Mouse (Mus musculus) neural tube, embryonic 11.5 days (tissue): ENCODE data around the gene Sdc4. TPM values are rescaled to one million over a fixed set of nuclear protein-coding genes. Genes with fewer than 3 reads are reported as not detected.

Source experiments
- ATAC-seq: fragments of 200-750 bp; cut with Nextera tagmentation; 2 replicates; pipeline ENCODE4 v1.8.0; 2017; ENCODE audit warnings: moderate number of reproducible peaks, mild to moderate bottlenecking, moderate TSS enrichment, moderate library complexity; ENCODE audit not compliant: insufficient read depth, low FRiP score, low TSS enrichment
- DNase-seq: peaks from one replicate; pipeline ENCODE4 v3.0.0-alpha.2; 2015; ENCODE audit warnings: low spot score
- H3K27ac ChIP-seq: fragments of 300-500 bp; sonication (generic); 2 replicates; pipeline ENCODE4 v1.5.1; 2014; ENCODE audit warnings: low read depth, mild to moderate bottlenecking, low read length
- H3K27me3 ChIP-seq: fragments of 300-500 bp; sonication (generic); 2 replicates; pipeline ENCODE4 v1.6.1; 2014; ENCODE audit warnings: mild to moderate bottlenecking, low read length, mixed read lengths; ENCODE audit not compliant: control insufficient read depth, insufficient read depth
- H3K36me3 ChIP-seq: fragments of 300-500 bp; sonication (generic); 2 replicates; pipeline ENCODE4 v1.6.1; 2014; ENCODE audit warnings: mild to moderate bottlenecking, low read length, moderate library complexity, mixed read lengths; ENCODE audit not compliant: control insufficient read depth, insufficient read depth
- H3K4me1 ChIP-seq: fragments of 300-500 bp; sonication (generic); 2 replicates; pipeline ENCODE4 v1.6.1; 2014; ENCODE audit warnings: low read length, mixed read lengths; ENCODE audit not compliant: control insufficient read depth, insufficient read depth
- H3K4me2 ChIP-seq: fragments of 300-500 bp; sonication (generic); 2 replicates; pipeline ENCODE4 v1.6.1; 2014; ENCODE audit warnings: low read depth, mild to moderate bottlenecking, moderate library complexity
- H3K4me3 ChIP-seq: fragments of 300-500 bp; sonication (generic); 2 replicates; pipeline ENCODE4 v1.5.1; 2014; ENCODE audit warnings: low read depth, low read length
- H3K9ac ChIP-seq: fragments of 300-500 bp; sonication (generic); 2 replicates; pipeline ENCODE4 v1.6.1; 2014; ENCODE audit warnings: mild to moderate bottlenecking, low read length
- H3K9me3 ChIP-seq: fragments of 300-500 bp; sonication (generic); 2 replicates; pipeline ENCODE4 v1.6.1; 2016; ENCODE audit warnings: low read length; ENCODE audit not compliant: control insufficient read depth
- WGBS: fragments of 180-500 bp; shearing (Covaris S2); extraction: QIAGEN DNeasy Blood & Tissue Kit; methylation state at CpG from one replicate; pipeline ENCODE4 v1.1.7; 2014; 5-methylcytosine and 5-hydroxymethylcytosine counted together
- polyA plus RNA-seq: library from polyadenylated mRNA; unstranded; fragments of >200 nt; fragmentation: Nextera tagmentation; extraction: Ambion mirVana; gene quantifications from 2 replicates; pipeline ENCODE4 v1.2.1, GENCODE M21; 2014

Sdc4 gene
- polyA plus RNA-seq, 1 experiment from 2014 or later = 11.5 TPM

GRCm38 (mm10) chr2:164453887-164454500 is 10.3 kb upstream of the Sdc4 start:
- no peaks in the 10 kb centered on the region for H3K27me3 ChIP-seq
- H3K4me1 ChIP-seq = peaks cover 6% of the 10 kb centered on the region
- no peak overlapping the region for H3K27ac ChIP-seq
- H3K4me2 ChIP-seq = no peak overlapping the region
- H3K9me3 ChIP-seq = no peaks in the 10 kb centered on the region
- H3K36me3 ChIP-seq = no peaks in the 10 kb centered on the region
- no peak overlapping the region for H3K4me3 ChIP-seq
- no peak overlapping the region for H3K9ac ChIP-seq
- no peak for DNase-seq
- ATAC-seq = no peak
- WGBS = 73% methylated on average over 7 of the region's 7 CpGs

- Histone ChIP-seq H3K27me3 (no peaks in the 10 kb centered on the region), H3K9me3 (no peaks in the 10 kb centered on the region), H3K27ac (no peak overlapping the region), H3K4me1 (peaks cover 6% of the 10 kb centered on the region), H3K9ac (no peak overlapping the region), H3K4me2 (no peak overlapping the region), H3K36me3 (no peaks in the 10 kb centered on the region), H3K4me3 (no peak overlapping the region)
- no peak for DNase-seq
- ATAC-seq = no peak
- 83% methylated on average over 14 of the region's 14 CpGs for WGBS
These were observed 9.5 kb upstream of the Sdc4 start for GRCm38 (mm10) chr2:164453047-164453757.

- ATAC-seq = no peak
- H3K4me3 ChIP-seq = no peak overlapping the region
- peaks cover 6% of the 10 kb centered on the region for H3K4me1 ChIP-seq
- H3K27ac ChIP-seq = no peak overlapping the region
- no peaks in the 10 kb centered on the region for H3K9me3 ChIP-seq
- WGBS = 37% methylated on average over 13 of the region's 13 CpGs
- no peaks in the 10 kb centered on the region for H3K27me3 ChIP-seq
- no peaks in the 10 kb centered on the region for H3K36me3 ChIP-seq
- H3K9ac ChIP-seq = no peak overlapping the region
- DNase-seq = no peak
- H3K4me2 ChIP-seq = no peak overlapping the region
These were observed 8.5 kb upstream of the Sdc4 start for GRCm38 (mm10) chr2:164452000-164452676.

DNA sequence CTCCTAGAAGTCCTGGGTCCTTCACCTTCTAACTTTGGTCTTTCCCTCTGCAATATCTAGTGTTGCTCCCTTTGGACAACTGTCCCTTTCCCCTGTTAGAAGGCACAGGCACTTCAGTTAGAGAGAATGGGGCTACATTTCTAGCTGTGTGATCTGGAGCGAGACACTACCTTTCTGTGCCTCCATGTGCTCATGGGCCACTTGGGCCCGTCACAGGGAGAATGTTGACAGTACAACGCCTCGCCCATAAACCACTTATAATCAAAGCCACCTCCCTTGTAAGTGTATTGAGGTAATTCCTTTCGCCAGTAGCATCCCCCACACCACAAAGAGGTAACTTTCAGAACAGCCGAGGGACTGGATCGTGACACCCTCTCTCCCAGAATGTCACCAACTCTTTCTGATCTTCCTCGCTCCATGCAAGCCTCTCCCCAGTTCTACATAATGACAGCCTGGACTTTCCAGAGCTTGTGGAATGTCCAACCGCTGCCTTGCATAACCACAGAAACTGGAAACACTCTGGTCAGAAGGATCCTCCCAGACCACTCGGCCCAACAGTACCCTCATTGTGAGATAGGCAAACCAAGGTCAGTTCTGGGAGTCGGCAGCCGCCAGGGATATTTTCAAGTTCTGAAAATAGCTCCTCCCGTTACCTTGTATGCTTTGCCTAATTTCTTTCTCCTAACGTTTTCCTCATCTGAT is 5.8 kb upstream of the Sdc4 start:
- Histone ChIP-seq H3K4me2 (no peak overlapping the region), H3K27ac (no peak overlapping the region), H3K27me3 (no peaks in the 10 kb centered on the region), H3K4me1 (no peaks in the 10 kb centered on the region), H3K36me3 (no peaks in the 10 kb centered on the region), H3K4me3 (no peak overlapping the region), H3K9me3 (no peaks in the 10 kb centered on the region), H3K9ac (no peak overlapping the region)
- no peak for ATAC-seq
- 84% methylated on average over 14 of the region's 14 CpGs for WGBS
- DNase-seq = no peak

DNA sequence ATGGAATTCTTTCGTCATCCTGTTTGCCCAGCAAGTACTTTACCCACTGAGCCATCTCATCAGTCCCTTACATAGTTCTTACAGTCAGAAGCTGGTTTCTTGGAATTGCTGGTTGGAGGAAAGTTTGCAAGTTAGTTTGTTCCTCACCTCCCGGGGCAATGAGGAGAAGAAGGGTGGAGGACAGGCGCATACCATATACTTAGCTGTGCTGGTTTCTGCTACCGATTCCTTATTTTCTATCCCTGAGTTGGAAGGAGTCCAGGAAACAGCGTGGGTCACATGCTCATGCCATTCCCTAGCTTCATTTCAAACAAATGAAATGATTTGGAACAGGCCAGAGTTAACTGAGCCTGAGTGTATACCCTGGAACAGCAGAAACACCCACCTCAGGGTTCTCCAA is 5.2 kb upstream of the Sdc4 start:
- Histone ChIP-seq H3K36me3 (no peaks in the 10 kb centered on the region), H3K4me3 (no peak overlapping the region), H3K27ac (no peak overlapping the region), H3K9me3 (no peaks in the 10 kb centered on the region), H3K4me2 (no peak overlapping the region), H3K9ac (no peak overlapping the region), H3K27me3 (no peaks in the 10 kb centered on the region), H3K4me1 (no peaks in the 10 kb centered on the region)
- no peak for DNase-seq
- no peak for ATAC-seq
- WGBS = 86% methylated on average over 5 of the region's 5 CpGs

GRCm38 (mm10) chr2:164448140-164448539 is 4.5 kb upstream of the Sdc4 start:
- H3K9ac ChIP-seq = no peak overlapping the region
- H3K4me3 ChIP-seq = no peak overlapping the region
- no peak for ATAC-seq
- H3K4me1 ChIP-seq = no peaks in the 10 kb centered on the region; the same call in 1 of the 2 replicates
- H3K27ac ChIP-seq = no peak overlapping the region
- H3K9me3 ChIP-seq = no peaks in the 10 kb centered on the region
- 86% methylated on average over 1 of the region's 1 CpGs for WGBS
- H3K36me3 ChIP-seq = no peaks in the 10 kb centered on the region
- no peak for DNase-seq
- H3K27me3 ChIP-seq = no peaks in the 10 kb centered on the region
- H3K4me2 ChIP-seq = no peak overlapping the region

- no peaks in the 10 kb centered on the region for H3K9me3 ChIP-seq
- ATAC-seq (no peak), DNase-seq (no peak)
- H3K4me3 ChIP-seq = no peak overlapping the region
- no peak overlapping the region for H3K4me2 ChIP-seq
- H3K27me3 ChIP-seq = peaks cover 3% of the 10 kb centered on the region
- no peak overlapping the region for H3K27ac ChIP-seq
- WGBS = 74% methylated on average over 3 of the region's 3 CpGs
- peaks cover 6% of the 10 kb centered on the region; the same call in 1 of the 2 replicates for H3K4me1 ChIP-seq
- no peaks in the 10 kb centered on the region for H3K36me3 ChIP-seq
- H3K9ac ChIP-seq = no peak overlapping the region
These were observed 2.4 kb upstream of the Sdc4 start for GRCm38 (mm10) chr2:164446086-164446469.

DNA sequence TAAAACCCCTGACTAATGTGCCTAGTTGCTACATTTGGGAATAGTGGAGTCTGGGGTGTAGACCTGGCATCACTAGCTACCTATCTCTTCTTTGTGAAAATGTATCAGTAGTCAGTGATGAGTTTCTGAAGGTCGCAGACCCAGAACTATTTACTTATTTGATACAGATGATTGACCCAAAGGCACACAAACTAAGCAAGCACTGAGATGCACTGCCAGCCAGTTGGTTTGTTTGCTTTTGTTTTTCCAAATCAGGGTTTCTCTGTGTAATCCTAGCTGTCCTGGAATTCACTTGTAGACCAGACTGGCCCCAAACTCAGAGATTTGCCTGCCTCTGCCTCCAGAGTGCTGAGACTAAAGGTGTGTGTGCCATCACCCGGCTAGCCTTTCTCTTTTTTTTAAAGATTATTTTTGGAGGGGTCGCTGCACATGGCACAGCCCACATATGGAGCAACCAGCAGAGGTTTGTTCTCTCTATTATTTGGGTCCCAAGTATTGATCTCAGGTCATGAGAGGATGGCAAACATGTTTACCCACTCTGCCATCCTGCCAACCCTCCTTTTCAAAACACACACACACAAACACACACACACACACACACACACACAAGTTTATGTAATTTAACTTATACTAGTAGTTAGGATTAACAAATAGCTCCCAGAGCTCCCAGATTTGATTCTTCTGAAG is 1.9 kb upstream of the Sdc4 start:
- no peak overlapping the region for H3K4me3 ChIP-seq
- 88% methylated on average over 3 of the region's 3 CpGs for WGBS
- H3K27ac ChIP-seq = no peak overlapping the region
- peaks cover 3% of the 10 kb centered on the region for H3K27me3 ChIP-seq
- H3K36me3 ChIP-seq = no peaks in the 10 kb centered on the region
- H3K9ac ChIP-seq = no peak overlapping the region
- H3K9me3 ChIP-seq = no peaks in the 10 kb centered on the region
- DNase-seq (no peak), ATAC-seq (no peak)
- H3K4me2 ChIP-seq = no peak overlapping the region
- H3K4me1 ChIP-seq = peaks cover 6% of the 10 kb centered on the region; the same call in 1 of the 2 replicates
